Mouse (Mus musculus): ENCODE results near the gene Lamb3.
"Not testable (repeated sequence)": the region's sequence is repeated elsewhere in the genome, so short reads cannot be mapped to it uniquely, and the experiment has no call there.

Lamb3 gene

DNA sequence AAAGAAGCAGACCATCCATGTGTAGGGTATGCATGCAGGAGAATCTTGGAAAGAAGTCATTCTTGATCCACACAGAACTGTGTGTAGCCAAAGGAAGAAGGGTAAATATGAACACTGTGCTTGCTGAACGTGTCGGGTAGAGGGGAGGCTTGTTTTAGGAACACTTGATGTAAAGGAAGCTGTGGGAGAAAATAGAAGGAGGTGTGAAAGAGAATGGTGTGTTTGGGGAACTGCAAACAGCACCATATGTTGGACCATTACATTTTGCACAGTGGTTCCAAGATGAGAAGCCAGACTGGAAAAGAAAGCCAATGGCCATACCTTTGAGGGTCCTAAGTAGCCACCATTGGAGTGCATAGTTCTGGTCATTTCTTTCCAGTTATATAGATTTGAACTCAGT, 42.5 kb downstream of the Lamb3 start:
- no peak for DNase-seq

DNA sequence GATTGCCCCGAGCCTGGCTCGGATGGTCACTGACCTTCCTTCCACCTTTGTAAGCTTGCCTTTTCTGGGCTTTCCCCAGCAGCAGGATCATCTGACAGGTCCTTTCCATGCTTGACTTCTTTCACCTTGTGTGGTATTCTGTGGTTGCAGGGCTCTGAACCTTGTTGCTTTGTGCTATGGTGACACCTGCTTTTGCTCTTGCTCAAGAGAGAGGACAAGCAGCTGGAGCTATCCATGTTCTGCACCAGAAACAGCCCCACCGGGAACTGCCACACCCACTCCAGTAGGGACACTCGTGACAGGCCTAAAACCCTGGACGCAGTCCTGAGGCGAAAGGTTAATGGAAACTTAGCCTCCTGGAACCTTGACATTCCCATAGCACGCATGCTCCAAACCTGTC, 43.9 kb downstream of the Lamb3 start:
- peak; percentile 65 to 72 for DNase-seq

DNA sequence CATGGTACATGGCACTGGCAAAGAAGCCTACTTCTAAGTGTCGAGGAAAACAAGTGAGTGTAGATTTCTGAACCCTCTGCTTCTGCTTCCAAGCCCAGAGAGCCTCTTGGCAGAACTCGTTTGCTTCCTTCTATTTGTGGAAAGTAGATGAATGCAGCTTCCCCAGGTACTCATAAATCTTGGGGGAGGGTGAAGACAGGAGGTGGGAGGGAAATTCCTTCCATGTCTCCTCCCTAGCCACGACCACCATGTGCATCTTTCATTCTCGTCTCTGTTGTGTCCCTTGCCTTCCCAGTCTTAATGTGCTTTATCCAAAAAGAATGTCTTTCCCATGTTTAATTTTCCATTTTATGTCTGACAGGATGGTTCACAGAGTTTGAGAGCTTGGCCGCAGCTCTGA, 45.1 kb downstream of the Lamb3 start:
- no peak for DNase-seq

DNA sequence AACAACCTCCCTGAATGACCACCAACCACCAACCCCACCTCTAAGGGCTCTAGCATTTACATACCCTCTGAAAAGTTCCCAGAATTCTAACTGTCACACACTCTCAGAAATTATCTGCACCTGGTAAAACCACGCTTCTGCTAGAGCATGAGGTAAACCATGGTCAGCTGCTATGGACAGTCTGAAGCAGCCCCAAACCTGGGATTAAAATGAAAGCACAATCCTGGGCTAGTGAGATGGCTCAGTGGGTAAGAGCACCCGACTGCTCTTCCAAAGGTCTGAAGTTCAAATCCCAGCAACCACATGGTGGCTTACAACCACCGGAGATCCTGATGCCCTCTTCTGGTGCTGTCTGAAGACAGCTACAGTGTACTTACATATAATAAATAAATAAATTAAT, 46.4 kb downstream of the Lamb3 start:
- DNase-seq: not testable (repeated sequence)

DNA sequence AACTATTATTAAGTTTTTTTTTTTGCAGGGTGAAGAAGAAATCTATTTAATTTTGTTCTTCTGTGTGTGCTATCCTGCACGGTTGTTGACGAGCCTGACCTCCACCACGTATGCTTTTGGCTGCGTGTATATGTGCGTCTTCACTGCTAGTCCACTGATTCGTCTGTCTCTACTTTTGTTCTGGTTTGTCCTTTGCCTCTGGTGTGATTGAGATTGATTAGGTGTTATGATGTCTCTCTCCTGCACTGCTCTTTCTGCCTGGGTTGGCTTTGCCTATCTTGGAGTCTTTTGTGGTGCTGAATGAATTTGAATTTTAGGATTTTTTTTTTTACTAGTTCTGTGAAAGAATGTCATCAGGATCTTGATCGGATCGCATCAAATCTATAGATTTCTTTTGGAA, 47.5 kb downstream of the Lamb3 start:
- DNase-seq: no peak

DNA sequence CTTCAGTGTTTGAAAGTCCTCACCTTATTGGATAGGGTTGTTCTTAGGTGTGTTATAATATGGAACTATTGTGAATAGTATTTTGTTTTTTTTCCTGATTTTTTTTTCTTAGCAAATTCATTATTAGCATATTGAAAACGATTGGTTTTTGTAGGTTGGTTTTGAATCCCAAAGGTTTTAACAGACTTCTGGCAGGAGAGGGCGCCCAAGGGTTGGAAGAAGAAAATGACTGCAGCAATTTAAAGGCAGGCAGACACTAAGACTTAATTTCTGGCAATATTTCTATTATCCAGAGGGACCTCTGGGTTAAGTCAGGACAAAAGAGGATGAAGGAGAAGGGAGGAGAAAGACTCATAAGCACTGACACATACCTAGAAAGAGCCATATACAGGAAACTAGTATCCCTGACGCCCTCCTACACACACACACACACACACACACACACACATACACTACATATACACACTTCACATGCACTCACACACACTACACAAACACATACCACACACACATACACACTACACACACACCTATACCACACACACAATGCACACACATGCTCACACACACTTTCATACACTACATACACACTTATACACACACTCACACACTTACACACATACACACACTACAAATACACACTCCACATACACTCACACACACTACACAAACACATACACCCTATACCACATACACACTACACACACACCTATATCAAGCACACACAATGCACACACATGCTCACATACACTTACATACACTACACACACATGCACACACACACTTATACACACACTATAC, 48.2 kb downstream of the Lamb3 start:
- peak; percentile 59 to 84 for DNase-seq

DNA sequence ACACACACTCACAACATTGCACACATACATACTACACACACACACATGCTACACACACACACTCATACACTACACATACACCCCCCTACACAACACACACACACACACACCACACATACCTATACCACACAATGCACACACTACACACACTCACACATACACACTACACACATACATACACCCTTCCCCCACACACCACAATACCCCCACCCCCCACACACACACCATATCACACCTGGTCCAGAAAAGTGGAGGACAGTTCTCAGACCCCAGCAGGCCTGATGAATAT, 48.7 kb downstream of the Lamb3 start:
- DNase-seq: no peak

DNA sequence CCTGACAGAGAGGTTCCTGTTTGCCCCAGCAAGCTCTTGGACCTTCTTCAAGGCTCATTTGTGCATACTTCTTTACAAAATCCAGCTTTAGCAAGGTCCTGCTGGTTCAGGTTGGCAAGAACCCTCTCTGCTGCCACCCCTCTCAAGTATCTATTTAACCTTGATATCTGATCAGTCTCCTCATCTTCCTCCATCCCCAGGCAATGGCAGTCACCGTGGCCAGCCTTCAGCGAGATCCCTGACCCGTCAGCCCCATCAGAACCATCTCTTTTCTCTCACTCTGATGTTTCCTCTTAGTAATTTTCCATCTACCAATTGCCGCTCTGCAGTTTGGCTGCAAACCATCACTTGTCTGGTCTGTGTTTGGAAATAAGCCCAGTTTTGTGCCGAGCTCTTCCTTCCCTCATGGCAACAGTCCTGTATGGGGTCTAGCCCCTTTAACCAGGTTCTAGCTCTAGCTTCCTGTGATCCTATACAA, 49.2 kb downstream of the Lamb3 start:
- no peak for DNase-seq

DNA sequence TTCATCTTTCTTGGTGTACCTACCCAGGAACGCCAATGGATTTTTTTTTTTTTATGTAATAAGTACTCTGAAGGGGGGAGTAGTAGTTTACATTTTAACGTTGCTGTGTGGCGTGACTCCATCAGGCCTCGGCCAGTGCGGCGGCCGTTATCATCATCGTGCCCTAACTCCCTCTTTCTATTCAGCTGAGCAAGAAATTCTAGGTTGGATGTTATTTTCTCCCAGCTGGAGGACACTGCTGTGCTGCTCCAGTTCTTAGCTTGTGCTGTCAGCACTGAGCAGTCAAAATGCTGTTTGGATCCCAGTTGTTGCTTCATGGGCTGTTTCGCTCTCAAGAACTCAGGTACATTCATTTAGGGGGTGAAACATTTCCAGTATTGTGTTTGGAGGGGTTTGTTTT, 52.1 kb downstream of the Lamb3 start:
- DNase-seq: no peak

DNA sequence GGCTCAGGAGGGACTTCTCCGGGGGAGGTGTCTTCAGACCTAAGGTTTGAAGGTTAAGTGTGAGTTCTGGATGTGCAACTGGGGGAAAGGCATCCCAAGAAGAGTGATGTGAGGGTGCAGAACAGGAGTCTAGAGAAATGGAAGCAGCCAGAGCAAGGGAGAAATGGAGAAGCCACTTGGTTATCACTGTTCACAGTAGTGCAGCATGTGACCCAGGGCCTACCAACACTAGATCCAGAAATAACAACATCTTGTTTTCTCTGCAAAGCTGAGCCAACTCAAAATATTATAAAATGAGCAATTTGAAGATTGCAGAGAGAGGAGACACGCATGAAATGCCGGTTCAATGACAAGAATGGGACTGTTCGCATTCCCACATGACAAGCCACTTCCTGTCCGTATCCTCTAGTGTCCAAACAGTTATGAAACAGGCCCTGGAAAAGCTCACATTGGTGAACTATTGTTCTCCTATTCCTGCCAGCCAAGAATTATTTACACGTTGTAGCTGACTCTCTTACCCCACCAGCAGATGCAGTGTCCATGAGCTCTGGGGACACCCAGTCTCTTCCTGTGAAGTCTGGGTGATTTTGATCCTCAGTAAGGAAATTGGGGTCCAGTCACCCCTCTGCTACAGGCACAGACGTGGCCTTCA, 54.5 kb downstream of the Lamb3 start:
- DNase-seq: peak; percentile 46 to 79

DNA sequence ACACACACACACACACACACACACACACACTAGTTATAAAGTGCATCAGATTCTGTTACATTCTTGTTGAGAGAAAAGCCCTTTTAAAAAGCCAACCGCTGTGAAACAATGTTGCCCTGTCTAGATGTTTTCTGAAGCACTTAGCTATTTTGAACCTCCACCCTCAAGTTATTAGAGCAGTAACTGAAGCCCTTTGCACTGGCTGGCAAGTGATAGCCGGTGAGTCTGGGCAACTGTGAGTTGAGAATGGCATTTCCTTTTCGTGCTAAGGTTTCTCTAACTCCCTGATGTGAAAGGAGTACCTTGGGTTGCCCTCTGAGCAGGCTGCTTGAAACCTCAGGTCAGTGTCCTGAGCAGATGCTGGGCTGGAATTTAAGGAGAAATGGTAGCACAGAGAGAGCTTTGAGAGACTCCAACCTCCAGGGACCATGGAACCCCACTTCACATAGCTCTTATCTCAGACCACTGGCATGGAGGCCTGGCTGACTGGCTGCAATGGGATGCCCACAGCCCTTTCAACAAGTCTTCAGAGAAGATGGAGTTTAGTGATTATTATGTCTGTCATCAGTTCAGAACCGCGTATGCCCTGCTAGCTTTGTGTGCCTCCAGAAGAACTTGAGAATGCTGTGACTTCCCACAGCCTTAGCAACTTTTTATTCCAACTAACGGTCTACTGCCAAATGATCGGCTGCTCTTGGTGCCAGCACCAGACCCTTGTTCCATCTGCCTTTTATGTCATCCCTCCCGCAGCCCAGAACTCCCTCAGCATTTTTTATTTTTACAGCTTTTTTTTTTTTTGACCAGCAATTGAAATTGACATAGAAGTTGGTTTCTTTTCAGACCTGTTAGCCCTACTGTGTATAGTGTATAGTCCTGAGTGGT, 55.8 kb downstream of the Lamb3 start:
- peak in 1 of 2 experiments; percentile 22 for DNase-seq

DNA sequence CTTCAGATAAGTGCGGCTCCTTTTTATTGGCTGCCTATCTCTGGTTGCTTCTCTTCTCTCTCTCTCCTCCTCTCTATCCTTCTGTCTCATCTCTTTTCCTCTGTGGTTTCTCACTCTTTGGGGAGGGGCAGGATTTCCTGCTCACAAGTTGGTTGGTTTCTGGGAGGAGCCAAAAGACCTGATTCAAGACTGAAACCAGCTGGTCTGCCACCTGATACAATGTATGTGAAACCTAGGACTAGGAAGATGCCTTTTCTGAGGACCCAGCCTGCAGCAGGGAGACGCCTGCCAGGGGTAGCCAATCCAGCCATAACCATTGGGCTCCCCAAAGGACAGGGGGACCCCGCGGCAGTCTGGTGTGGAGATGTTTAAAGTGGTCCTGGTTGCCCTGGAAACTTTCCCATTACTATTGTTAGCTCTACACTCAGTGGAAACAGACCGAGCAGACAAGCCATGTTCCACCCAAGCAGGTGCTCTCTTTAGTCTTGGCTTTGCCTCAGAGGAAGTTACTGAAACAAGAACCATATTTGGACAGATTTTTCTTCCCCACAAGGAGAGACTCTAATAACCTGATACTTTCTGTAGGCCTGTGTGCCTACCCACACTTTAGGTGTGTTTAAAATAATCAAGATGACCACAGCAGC, 56.6 kb downstream of the Lamb3 start, which contains the start of gene Hsd11b1:
Gene Hsd11b1, minus strand, starts transcription at position 121 of the 644 bp plus-strand sequence.
- DNase-seq: no peak

DNA sequence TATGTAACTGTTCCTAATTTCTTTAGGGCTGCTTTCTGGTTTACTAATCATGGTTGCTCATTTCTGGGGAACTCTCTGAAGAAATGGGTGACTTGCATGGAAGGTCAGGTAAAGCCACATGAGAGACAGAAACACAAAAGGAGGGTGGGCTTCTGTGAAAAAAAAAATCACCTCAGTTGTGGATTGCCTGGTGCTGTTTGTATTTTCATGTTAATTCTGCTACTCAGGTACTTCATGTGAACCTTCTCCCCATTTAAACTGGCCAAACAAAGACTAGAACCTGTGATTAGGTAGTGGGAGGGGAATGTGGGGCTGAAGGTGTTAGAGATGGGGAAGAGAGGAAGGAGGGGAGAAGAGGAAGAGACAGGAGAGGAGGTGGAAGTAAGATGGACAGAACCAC, 58.2 kb downstream of the Lamb3 start:
- no peak for DNase-seq

DNA sequence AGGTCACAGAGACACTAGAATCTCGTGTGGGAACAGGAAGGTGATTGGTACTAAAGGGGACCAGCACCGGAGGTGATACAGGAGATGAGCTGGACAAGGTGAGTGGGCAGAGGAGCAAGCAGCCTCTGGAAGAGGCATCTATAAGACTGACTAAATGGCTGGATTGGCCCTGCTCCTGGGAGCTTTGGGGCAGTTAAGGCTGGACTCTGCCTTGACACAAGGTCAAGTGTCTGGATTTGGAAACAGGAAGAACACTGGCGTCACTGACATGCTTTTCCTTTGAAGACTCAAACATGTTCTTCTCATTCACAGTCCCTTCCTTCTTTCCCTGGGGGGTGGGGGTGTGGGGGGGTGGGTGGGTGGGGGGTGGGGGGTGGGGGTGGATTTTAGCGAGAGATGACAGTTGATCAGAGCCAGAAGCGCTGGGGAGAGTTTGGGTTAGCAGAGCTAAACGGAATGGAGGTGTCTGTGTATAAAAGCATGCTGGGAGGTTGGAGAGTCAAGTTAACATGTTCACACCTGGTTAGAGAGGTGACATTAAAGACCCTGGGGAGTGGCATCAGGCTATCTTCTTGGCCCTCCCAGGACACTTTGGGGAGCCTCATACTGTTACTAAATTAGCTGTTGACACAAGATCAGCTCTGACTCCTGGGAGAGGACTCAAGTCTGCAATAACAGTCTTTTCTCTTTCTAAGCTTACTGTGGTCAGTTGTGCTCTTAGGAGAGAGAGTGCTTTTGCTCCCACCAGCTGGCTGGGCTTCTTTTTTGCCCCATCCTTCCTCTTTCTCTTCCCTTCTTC, 63.7 kb downstream of the Lamb3 start:
- DNase-seq: peak; percentile 21 to 35

DNA sequence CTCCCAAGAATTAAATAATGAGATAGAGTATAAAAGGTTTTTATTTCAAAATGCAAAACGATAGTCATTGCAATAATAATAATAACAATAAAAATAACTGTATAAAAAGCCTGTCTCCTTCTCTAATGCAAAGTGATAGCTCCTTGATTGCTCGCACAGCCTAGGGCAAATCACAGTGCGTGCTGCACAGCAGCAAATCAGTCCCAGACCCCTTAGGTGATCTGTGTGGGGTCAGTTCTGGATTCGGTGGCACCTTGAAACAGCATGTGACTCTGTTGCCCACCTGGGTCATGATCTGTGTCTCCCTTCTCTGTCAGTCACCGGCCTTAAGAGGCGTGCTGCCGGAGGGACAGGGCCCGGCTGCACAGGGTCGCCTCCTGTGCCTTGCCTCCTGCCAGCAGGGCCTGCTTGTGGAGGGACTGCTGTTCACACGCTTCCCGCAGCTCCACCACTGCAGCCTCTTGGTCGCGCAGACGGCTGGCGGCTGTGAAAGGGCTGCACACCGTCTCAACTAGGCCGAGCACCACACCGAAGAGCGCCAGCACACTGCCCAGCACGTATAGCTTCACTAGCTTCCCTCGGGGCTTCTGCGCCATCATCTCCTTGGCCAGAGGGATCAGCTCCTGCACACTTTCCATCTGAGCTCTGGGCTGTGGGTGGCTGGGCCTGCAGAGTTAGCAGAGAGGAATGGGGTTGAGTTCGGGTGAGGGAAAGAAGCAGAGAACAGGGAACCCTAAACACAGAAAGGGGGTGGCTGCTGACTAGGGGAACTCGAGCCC, 64.8 kb downstream of the Lamb3 start:
- DNase-seq: peak in 1 of 2 experiments; percentile 33

DNA sequence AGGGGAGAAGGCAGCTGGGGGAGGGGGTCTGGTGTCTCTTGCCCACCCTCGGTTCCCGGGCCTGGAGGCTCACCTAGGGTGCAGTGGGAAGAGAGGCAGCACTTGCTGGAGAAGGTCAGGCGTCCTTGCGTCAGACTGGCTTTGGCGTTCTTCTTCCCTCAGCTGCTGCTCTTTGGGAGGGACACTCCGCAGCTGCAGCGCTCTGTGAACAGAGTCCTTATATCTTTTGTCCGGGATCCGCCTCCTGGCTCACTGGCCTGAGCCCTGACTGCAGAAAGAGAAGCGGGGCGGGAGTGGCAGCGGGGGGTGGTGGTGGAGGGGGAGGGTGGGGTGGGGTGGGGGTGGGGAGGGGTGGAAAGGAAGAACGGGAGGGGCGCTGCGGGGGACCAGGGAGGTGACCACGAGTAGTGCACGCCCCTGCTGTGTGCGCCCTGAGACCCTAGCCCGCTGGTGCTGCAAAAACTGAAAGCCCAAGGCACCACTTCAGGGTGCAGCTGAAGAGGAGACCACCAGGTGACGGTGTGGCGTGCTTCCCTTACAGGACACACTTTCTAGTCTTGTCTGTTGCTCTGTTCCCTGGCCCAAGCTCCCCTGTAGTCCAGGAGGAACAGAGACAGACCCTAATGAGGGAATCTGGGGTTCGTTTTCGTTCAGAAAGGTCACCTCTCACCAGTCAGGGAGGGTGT, 65.6 kb downstream of the Lamb3 start, which contains the start of gene G0s2:
Gene G0s2, minus strand, starts transcription at position 302 of the 686 bp plus-strand sequence.
- DNase-seq: peak; percentile 75 to 87

DNA sequence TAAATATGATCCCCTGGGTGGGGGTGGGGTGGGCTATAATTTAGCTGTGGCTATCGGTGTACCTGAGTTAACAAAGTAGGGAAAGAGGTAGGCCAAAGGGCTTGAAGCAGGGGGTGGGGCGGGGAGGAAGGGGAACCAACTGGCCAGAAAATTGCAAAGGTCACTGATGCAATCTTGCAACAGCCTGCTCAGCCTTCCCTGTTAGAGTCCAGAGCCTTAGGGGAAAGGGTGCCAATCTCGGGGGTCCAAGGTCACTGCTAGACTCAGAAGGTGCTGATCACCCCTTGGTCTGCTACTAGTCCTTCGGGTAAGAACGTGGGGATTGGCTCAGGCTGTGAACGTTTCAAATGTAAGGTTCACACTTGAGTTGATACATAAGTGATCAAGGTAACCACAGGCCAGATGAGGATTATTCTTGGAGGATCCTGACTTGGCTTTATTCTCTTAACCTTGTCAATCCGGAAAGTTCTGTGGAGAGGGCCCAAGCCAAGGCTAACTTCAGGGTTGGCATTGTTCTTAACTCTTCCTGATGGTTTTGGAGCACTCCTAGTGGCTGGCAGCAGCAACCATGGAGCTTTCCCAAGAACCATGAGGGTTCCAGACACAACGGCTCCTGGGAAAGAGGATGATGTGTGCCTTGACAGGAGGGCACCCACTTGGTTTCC, 67.0 kb downstream of the Lamb3 start:
- DNase-seq: peak; percentile 57 to 70

DNA sequence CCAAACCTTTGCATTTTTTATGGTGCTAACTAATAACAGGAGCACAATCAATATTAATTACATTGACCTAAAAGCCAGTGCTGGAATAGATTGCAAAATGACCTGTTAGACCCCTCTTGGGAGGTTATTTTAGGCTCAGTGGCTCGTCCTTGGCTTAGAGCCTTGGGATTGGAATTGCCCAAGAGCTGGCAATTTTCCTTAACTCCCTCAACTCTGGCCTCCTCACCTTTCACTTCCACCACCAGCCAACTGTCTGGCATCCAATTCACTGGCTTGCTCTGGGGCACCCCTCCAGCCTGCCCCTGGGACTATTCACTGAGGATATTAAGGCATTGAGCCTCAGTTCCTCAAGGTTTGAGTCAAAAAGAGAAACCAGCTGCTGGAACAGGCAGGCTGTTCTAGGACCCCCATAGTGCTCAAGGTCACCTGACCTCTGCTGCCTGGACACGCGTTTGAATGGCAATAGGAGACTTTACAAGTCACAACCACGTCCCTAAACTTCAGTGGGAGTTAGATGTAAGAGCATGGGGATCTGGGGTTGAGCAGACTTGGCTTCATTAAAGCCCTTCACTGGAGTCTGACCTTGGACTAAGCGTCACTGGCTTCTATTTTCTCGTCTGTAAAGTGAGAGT, 71.0 kb downstream of the Lamb3 start:
- DNase-seq: peak; percentile 41 to 63

DNA sequence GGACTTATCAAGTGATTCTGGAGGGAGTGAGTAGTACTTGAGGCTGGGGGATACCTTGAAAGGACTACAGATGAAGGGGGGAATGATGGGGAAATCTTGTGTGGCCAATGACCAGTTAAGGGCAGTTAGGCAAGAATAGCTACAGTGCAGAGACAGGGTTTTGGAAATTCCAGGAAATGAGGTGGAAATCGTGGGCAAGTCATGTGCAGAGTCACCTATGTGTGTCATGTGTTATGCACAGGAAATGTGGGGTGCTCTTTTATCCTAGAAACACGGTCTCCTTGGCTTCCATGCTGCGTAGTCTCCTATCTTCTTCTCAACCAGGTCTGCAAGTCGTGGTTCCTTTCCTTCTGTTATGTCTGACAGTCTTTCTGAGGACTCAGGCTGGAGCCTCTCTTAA, 72.0 kb downstream of the Lamb3 start:
- no peak for DNase-seq
